Mouse (Mus musculus) embryo, embryonic 10 days (tissue): Measurements from ENCODE around the gene Naaladl1.
A peak's percentile ranks its signal among the peaks of the same experiment; 100 is the strongest.

Source experiments
- DNase-seq: peaks from one replicate; pipeline ENCODE4 v3.0.0-alpha.2; 2015; ENCODE audit warnings: low spot score

Naaladl1 gene

DNA sequence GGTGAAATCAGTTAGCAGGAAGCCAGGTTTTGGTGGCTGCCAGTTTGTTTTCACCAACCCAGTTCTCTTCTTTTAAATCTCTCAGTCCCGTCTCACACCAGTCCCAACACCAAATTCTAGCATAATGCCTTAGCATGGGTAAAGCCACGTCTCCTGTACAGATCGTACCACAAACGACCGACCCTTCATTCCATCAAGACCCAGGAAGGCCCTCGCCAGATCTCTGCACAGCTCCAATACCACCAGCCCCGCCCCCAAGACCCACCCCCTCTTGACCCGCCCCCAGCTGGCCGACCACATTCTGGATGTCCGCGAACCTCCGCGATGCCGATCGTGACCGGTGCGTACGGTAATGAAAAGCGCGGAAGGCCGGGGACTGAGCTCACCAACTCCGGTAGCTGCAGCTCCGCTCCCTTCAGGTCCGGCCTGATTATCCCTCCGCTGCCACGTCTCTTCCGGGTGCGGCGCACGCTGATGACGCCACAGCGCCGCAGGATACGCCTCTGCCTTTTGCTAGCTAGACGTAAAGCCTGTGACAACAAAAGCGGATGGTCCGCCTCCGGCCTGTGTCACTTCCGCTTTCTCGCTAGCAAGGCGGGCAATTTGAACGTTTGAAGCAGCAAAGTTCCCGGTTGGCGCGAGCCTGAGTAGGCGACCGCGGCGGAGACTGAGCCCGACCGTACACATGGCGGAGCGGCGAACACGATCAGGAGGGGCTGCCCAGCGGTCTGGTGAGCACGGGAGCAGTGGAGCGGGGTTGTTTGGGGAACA is 20.9 kb upstream of the Naaladl1 start, which contains the start of the genes Zfpl1 and Cdca5:
Gene Zfpl1 (minus strand): TSS at position 479 of the 771 bp plus-strand sequence.
Gene Cdca5 (plus strand): TSS at position 506 of the 771 bp plus-strand sequence.
- peak; percentile 100 for DNase-seq

DNA sequence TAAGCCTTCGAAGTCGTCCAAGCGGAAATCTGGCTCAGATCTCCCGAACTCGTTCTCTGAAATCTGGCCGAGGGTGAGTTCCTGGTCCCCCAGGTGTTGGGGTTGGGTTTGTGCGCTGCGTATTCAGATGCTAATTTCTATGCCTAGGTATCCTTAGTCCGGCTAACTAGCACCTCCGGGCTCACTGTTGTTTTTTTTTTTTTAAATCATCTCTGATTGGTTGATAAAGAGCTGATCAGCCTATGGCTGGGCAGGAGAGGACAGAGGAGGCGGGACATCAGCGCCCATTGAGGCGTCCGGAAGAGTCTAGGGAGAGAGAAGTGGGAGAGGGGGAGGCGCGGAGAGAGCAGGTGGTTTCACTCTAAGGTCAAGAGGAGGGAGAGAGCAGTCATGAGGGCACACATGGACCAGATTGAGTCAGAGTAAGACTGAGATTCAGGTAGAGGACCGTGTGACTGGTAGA is 20.1 kb upstream of the Naaladl1 start:
- DNase-seq, result peak; percentile 89

DNA sequence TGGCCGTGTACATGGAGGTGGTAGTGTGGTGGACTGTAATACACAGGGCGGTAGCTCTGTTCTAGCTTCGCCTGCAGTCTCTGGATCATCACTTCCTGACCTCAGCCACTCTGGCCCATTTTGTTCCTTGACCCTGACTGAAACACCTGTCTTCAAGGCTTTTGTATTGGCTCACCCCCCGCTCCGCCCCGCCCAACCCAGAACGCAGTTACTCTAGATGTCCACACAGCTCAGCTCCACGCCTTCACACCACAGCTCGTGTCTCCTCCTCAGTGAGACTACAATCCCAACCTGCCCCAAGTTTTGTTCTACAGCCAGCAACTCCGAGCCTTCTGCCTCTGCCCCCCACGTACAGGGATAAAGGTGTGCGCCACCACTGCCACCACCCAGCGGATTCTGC is 16.7 kb upstream of the Naaladl1 start:
- DNase-seq, result no peak

DNA sequence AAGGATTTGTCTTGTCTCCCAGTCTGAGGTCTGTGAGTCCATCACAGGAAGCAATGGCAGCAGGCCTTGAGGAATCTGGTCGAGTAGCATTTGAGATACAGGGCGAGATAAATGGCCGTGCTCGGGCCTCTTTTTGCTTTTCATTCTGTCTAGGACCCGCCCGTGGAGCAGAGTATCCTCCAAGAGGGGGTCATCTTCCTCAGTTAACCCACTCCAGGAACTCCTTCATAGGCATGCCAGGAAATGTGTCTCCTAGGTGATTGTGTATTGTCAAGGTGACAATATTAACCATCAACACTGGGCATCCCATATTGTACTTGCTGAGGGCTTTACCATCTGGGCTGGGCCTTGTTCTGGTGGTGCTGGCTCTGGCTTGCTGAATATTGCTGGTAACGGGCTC is 11.5 kb upstream of the Naaladl1 start, which contains the start of gene AC131692.1:
Gene AC131692.1 (plus strand): TSS at position 301 of the 400 bp plus-strand sequence.
- DNase-seq, result no peak

DNA sequence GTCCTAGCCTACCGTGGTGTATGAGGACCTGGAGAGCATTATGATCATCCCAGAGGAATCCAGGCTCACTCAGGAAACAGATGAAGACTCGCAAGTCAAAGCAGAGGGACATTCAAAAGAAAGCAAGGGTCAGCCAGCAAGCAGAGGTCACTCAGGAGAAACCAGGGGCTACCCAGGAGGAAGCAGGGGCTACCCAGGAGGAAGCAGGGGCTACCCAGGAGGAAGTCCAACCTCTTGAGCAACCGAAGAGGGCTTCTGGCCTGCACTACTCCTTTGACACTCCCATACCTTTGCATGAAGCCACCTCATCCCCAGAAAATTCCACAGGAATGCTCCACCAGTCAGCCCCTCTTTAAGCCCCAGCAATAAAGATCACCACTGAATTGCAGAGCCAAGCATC is 7.7 kb upstream of the Naaladl1 start:
- no peak for DNase-seq

DNA sequence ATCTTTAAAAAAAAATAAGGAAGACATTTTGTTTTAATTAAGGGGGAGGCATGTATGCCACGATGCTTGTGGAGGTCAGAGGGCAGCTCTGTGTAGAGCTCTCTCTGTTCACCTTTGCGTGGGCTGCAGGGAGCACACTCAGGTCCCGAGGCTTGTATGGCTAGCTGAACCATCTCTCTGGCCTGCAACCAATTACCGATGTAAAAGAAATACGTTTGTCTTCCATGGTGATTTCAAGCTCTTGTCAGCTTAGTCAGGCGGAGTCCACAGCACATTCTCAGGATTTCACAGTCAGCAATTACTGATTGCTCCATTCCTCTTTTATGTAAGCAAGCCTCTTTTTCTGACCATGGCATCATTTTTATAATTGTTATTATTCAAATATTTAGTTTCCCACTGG is 4.4 kb upstream of the Naaladl1 start:
- DNase-seq, result no peak

DNA sequence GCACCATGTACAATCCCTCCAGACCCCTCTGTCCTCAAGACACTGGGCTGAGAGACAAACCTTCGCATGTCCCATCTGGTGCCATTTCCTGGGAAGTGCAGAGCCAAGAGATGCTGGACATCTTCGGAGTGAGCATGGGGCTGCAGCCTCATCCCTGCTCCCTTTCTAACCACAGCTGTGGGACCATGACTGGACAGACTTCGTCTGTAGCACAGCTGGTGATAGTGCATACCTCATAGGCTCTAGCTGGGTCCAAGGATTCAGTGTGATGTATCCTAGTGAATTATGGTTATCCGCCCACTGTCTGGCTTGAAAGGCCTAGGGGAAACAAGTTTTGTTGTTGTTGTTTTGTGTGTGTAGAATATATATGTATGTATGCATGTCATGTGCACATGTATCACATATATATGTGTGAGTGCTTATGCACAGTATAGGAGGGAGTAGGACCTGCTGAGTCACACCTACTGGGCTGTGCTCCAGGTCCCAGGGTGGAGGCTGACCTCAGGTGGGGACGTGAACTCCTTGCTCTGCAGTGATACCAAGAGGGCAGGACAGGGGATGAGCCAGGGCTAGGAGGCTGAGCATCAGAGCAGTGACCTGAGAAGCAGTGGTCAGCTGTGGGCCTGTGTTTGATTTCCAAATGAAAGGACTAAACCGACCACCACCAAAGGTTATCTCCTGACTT is 3.3 kb upstream of the Naaladl1 start:
- no peak for DNase-seq

DNA sequence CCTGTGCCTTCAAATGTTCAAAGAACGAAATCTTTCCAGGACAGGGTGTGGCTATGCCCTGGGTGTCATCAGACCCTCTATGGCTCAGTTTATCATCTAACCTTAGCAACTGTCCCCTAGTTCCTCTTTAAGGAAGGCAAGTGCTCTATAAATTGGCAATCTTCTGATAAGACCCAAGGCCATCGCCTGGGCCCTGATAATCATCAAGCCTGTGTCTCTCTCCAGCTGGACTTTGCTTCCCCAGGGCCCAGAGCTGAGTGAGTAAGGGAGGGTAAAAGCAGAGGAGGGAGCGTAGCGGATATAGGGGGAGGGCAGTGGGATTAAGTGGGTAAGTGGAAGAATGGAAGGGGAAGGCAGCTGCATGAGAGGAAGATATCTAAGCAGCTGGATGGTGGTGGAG is 1.1 kb upstream of the Naaladl1 start:
- DNase-seq, result no peak

DNA sequence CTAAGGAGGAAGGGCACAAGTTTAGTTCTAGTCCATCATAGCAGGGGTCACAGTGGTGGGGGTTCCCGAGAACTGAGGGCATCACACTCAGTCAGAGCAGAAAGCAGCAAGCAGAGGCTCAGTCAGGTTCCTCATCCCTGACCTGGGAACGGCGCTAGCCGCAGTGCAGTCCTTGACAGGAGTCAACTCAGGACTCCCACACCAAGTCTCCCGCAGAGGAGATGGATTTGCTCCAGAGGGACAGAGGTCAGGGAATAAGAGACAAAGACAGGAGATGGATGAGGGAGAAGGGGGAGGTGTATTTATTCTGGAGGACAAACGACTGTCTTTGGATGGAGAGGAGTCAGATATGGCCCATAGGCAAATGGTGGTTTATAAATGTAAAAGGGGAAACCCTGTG is 7.5 kb downstream of the Naaladl1 start:
- DNase-seq, result no peak

DNA sequence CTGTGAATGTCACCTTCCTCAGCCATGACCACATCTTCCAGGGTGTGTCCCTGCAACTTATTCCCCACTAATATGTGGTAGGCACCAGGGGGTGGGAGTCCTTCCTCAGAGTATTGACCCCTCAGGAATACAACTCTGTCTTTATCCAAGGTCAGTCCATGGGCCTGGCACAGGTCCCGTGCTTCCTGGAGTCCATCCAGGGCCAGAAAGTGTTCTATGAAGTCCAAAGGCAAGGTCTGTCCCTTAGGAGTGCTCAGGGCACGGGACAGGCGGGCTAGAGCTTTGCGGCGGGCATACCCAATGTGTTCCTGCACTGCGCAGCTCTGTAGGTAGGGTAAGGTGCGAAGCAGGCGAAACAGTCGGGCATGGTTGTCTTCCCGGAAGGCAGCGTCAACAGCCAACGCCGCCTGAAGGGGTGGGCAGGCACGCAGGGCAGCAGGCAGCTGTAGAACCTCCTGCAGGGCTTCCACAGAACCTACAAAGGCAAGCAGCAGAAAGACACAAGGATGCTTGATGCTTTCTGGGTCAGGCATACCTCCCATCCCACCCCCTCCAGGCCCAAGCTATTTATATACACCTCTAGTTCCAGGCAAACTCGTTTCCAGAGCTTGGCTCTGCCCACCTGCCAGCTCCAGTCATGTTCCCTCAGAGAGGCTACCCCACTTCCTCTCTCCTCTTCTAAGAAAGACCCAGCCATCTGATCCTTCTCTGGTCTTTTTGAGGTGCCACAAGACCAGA is 10.7 kb downstream of the Naaladl1 start:
- DNase-seq, result no peak

DNA sequence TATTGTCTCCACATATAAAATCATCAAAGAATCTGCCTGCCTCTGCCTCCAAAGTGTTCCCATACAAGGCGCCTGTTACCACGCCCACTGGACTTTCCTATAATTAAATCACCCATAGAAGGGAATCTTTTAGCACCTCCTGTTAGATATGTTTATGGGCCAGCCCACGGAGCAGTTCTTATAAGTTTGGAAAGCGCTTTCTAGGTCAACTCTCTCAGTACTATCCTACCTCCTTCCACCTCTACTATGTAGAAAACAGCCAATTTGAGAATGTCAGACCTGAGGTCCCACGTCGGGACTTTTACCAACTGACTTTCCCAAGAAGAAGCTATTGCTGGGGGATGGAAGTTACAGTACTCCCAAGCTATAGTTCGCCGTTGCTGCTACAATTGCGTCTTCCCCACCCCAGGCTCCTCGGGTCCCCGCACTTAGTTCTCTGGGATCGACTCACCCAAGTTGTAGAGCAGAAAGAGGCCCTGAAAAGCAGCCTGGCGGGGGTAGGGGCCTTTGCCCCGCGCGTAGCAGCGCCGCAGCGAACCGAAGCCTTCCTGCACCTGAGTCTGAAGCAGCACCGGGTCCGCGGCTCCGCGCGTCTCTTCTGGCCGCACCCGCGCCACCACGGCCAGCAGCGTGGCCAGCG is 11.9 kb downstream of the Naaladl1 start:
- no peak for DNase-seq

DNA sequence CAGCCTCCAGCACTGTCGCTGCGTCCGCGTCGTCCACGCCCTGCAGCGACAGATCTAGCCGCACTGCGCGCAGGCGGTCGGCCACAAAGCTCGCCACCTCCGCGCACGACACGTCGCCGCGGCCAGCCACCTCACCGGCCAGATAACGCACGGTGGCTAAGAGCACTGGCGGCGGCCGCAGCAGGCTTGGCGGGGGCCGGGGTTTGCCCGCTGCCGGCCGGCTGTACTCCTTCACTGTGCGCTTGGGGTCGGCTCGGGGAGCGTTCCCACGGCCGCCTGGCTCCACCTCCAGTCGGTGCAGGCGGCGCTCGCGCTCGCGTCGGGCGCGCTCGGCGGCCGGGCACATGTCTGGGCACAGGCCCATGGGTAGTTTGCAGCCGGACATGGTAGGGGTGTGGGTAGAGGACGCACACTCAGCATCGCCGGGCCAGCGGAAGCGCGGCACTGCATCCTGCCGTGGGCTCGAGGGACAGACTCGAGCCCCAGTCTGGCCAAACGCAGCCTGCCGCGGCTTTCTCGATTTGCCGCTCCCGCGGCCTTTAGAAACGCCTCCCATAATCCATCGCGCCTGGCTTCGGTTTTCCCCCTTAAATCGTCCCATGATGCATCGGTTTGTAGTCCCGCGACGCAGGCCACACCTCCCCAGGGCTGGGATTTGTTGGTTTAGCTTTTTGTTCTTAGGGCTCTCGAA is 12.5 kb downstream of the Naaladl1 start, which contains the start of gene Sac3d1:
Gene Sac3d1 (minus strand): TSS at position 665 of the 691 bp plus-strand sequence.
- peak; percentile 96 for DNase-seq

DNA sequence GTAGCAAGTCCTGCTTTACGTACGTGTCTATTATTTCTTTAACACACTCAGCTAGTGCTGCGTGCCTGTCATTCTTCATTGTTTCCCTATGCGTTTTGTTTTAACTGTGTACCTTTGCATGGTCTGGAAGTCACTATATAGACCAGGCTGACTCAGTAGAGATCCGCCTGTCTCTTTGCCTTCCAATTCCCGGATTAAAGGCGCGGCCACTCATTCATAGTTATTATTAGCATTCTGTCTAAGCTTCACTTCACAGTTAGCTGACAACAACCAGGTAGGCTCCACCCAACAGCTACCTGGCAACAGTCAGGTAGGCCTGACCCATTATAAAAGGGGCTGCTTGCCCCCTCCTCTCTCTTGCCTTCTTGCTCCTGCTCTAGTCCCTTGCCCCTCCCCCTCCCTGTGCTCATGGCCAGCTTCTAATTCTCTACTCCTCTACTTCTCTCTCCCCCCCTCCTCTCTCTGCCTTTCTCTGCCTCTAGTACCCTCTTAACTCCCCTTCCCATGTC is 13.1 kb downstream of the Naaladl1 start:
- DNase-seq, result no peak

DNA sequence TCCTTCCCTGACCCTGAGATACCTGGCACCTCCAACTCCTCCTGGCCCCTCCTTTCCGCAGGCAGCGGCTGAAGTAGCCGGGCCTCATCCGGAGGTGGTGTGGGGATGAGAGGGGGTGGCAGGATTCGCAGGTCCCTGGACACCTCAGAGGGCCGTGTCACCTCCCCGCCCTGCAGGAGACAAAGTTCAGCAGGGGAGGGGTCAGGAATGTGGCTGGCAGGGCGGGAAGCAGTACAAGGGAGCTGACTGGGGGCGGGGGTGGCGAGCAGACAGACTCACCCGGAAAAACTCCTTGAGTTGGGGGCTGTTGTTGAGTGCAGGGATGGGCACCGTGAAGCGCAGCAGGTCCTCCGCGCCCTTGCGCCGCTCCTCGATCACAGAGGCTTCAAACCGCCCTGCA is 16.2 kb downstream of the Naaladl1 start:
- no peak for DNase-seq

DNA sequence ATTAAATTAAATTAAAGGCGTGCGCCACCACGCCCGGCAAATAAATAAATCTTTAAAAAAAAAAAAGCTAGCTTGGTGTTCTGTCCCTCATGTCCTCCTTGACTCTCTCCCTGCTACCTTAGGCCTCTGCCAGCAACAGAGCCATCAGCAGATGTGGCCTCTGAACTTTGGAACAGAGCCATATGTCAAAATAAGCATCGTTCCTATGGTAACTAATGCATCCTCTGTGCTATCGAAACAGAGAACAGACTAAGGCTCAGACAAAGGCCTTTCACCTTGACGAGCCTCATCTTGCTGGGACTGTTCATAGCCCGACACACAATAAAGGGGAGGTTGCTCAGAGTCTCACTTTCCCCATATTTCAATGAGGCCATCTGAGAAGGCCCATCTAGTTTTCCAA is 17.7 kb downstream of the Naaladl1 start:
- peak; percentile 71 for DNase-seq

DNA sequence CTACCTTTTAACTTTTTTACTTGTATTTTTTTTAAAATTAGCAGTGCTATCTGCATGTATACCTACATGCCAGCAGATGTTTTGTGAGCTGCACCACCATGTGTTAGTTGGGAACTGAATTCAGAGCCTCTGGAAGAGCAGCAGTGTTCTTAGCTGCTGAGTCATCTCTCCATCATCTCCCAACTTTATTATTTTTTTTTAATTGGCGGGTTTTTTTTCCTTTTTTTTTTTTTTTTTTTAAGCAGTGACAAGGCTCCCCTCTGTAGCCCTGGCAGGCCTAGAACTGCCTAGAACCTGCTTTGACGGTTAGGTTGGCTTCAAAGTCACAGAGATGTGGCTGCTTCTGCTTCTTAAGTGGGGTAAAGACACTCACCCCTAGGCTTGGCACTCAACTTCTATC is 19.3 kb downstream of the Naaladl1 start:
- DNase-seq, result no peak

DNA sequence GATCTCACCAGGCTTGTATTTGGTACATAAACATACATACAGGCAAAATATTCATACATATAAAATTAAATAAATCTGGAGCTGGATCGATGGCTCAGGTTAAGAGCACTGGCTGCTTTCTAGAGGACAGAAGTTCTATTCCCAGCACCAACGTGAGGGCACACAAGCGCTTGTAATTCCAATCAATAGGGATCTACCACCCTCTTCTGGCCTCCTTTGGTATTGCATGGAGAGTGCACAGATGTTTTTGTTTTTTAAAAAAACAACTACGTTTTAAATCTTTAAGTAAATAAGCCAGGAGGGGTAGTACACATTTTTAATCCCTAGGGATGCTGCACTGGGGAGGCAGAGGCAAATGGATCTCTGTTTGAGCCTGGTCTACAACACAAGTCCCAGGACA is 20.7 kb downstream of the Naaladl1 start:
- peak; percentile 52 for DNase-seq

DNA sequence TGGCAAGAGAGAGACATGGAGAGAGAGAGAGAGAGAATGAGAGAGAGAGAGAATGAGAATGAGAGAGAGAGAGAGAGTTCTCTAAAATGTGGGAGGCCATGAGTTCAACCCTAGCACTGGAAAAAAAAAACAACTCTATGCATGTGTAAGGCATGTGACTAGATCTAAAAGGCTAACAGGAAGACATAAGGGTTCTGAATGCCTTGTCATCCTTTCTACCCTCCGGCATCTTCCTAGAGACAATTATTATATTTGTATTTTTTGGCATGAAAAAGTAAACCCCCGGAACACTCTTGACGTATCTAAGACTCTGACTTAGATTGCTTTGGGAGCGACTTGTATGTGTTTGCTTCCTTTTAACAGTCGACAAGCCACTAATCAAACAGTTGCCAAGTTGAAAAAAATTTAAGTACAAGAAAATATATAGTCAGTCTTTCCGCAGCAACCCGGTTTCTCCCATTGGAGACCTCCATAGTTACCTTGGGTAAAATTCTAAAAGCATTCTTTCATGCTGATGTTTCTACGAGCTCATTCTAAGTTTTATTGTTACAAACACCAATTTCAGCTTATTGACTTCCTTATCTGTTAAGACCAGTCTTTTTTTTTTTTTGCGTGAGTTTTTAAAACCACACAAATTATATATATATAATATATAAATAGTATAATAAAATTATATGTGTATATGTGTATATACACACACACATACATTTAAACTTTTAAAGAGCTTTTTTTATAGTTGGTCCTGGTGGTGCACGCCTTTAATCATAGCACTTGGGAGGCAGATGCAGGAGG is 21.4 kb downstream of the Naaladl1 start:
- no peak for DNase-seq

DNA sequence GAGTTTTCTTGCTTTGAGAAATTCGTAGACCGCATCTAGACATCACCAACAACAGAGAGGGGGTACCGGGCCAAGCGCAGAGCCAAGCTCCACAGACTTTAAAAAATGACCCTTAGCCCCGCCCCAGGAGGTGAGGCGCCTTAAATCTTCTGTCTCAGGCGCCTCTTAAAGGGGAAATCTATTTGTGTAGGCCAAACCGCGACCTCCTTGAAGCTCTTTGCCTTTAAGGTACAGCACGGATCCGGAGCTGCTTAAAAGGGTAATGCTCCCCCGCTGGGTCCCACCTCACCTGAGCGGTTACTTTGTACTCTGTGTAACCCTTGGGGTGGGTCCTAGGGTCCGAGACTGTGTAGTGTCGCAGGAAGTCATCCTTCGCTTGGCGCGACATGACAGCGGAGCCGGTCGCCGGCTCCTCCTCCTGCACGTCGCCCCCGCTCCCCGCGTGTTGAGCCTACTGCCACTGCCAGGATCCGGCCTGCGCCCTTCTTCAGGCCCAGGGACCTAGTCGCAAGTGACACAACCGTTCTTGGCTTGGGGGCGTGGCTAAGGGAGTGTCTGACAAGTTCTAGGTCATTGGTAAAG is 22.3 kb downstream of the Naaladl1 start, which contains the start of gene Snx15:
Gene Snx15 (minus strand): TSS at position 545 of the 582 bp plus-strand sequence.
- peak; percentile 96 for DNase-seq
